Mouse (Mus musculus): ENCODE measurements around the gene Gm20390.

DNA sequence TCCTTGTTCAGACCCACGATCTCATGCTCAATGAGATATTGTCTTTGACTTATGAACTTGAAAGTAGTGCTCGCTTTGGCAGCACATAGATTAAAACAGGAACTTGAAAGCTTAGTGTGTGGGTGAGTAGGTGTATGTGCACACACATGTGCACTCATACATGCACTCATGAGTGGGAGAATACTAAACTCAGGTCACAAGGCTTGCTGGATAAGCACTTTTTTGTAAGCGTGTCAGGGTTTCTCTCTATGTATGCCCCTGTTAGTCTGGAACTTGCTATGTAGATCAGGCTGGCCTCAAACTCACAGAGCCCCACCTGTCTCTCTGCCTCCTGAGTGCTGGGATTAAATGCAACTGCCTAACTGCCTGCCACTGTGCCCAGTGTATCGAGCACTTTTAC lies 18.9 kb upstream of the Gm20390 start:
- TF ChIP-seq CTCF (IDR thresholded peaks at IDR 0.05; ENCODE audit: low read depth, low read length) (no peak), POLR2A (IDR thresholded peaks at IDR 0.05; ENCODE audit: extremely low read depth, insufficient read depth, low read length) (no peak)

Data from liver, adult 2 months (tissue).